ENCODE assay signal across 21 mouse cellular contexts in genomic region chr12:40160777-40161176, GRCm38 (mm10). TPM values are rescaled to one million over a fixed set of nuclear protein-coding genes. Genes with fewer than 3 reads are reported as not detected.
"Had no signal": no experiment of that assay in that cellular context is flagged by ENCODE, and none has a peak within 500 bp of the region (broad histone marks: within the 10 kb centered on the region; RNA-seq: fewer than 3 reads in every experiment).

No protein-coding gene starts in this region.

- H3K36me3 ChIP-seq: midbrain, embryonic 10.5 days; midbrain, embryonic 12.5 days; neural tube, embryonic 13.5 days; neural tube, embryonic 15.5 days had no signal

- H3K27ac ChIP-seq: midbrain, embryonic 10.5 days; midbrain, embryonic 12.5 days; neural tube, embryonic 13.5 days; neural tube, embryonic 15.5 days had no signal

- H3K4me1 ChIP-seq: midbrain, embryonic 10.5 days; midbrain, embryonic 12.5 days; neural tube, embryonic 13.5 days; neural tube, embryonic 15.5 days had no signal

- ATAC-seq: midbrain, embryonic 16.5 days had no signal

- H3K9me3 ChIP-seq: midbrain, embryonic 10.5 days; midbrain, embryonic 12.5 days; neural tube, embryonic 13.5 days; neural tube, embryonic 15.5 days had no signal

- H3K27me3 ChIP-seq: midbrain, embryonic 12.5 days; neural tube, embryonic 13.5 days; neural tube, embryonic 15.5 days had no signal

- H3K9ac ChIP-seq: lung, embryonic 14.5 days; midbrain, embryonic 12.5 days; neural tube, embryonic 13.5 days; neural tube, embryonic 15.5 days had no signal

- DNase-seq: lung, adult 18-20 months; lung, embryonic 14.5 days; lung, postnatal 14 days; lung, postnatal 4 days; midbrain, embryonic 14.5 days; retina, postnatal 1 day; right cerebral cortex, adult 18-20 months; right cerebral cortex, postnatal 25 days; right cerebral cortex, postnatal 4 days; spleen, adult 18-20 months; thymus, adult 18-20 months; thymus, postnatal 14 days; thymus, postnatal 36 days had no signal

- H3K4me3 ChIP-seq: midbrain, embryonic 10.5 days; midbrain, embryonic 12.5 days; myocyte; neural tube, embryonic 13.5 days; neural tube, embryonic 15.5 days had no signal

- H3K4me2 ChIP-seq: lung, embryonic 14.5 days; midbrain, embryonic 12.5 days; neural tube, embryonic 13.5 days; neural tube, embryonic 15.5 days had no signal

RNA-seq across cellular contexts. Expression of gene Scin, which starts 26.7 kb away (rescaled TPM):
- polyA plus RNA-seq: midbrain, embryonic 10.5 days; midbrain, embryonic 16.5 days had no signal

RNA-seq across cellular contexts. Expression of gene Lsmem1, which starts 38.5 kb away (rescaled TPM):
- polyA plus RNA-seq: lung, embryonic 14.5 days; midbrain, embryonic 10.5 days; midbrain, embryonic 12.5 days; midbrain, embryonic 14.5 days; midbrain, embryonic 16.5 days; small intestine, adult 2 months; stomach, embryonic 14.5 days had no signal
